Mouse (Mus musculus) intestine, embryonic 16.5 days (tissue): ENCODE measurements around the gene Phykpl. TPM values are rescaled to one million over a fixed set of nuclear protein-coding genes. Genes with fewer than 3 reads are reported as not detected.
A peak's percentile ranks its signal among the peaks of the same experiment; 100 is the strongest.

Experiments
- ATAC-seq: fragments of 200-750 bp; cut with Nextera tagmentation; 2 replicates; pipeline ENCODE4 v1.8.0; 2017; ENCODE audit warnings: moderate TSS enrichment, moderate library complexity
- H3K27ac ChIP-seq: fragments of 300-500 bp; sonication (generic); 2 replicates; pipeline ENCODE4 v1.5.1; 2014; ENCODE audit warnings: mild to moderate bottlenecking, low read length
- H3K27me3 ChIP-seq: fragments of 300-500 bp; sonication (generic); replicated peaks from 2 replicates; pipeline ENCODE4 v1.6.1; 2014; ENCODE audit warnings: low read length, control low read depth, mixed read lengths; ENCODE audit not compliant: control insufficient read depth, insufficient read depth
- H3K36me3 ChIP-seq: fragments of 300-500 bp; sonication (generic); 2 replicates; pipeline ENCODE4 v1.6.1; 2014; ENCODE audit warnings: low read length, control low read depth; ENCODE audit not compliant: control insufficient read depth, insufficient read depth
- H3K4me1 ChIP-seq: fragments of 300-500 bp; sonication (generic); 2 replicates; pipeline ENCODE4 v1.6.1; 2014; ENCODE audit warnings: low read length, control low read depth, mixed read lengths; ENCODE audit not compliant: control insufficient read depth, insufficient read depth
- H3K4me2 ChIP-seq: fragments of 300-500 bp; sonication (generic); 2 replicates; pipeline ENCODE4 v1.6.1; 2014; ENCODE audit warnings: low read depth, low read length, control low read depth
- H3K4me3 ChIP-seq: fragments of 300-500 bp; sonication (generic); 2 replicates; pipeline ENCODE4 v1.5.1; 2014; ENCODE audit warnings: mild to moderate bottlenecking, low read length
- H3K9ac ChIP-seq: fragments of 300-500 bp; sonication (generic); 2 replicates; pipeline ENCODE4 v1.6.1; 2014; ENCODE audit warnings: low read depth, low read length
- H3K9me3 ChIP-seq: fragments of 300-500 bp; sonication (generic); 2 replicates; pipeline ENCODE4 v1.6.1; 2016; ENCODE audit warnings: low read length, control low read depth; ENCODE audit not compliant: control insufficient read depth
- WGBS: fragments of 180-500 bp; shearing (Covaris S2); extraction: QIAGEN DNeasy Blood & Tissue Kit; methylation state at CpG from one replicate; pipeline ENCODE4 v1.1.7; 2014; 5-methylcytosine and 5-hydroxymethylcytosine counted together
- polyA plus RNA-seq: library from polyadenylated mRNA; unstranded; fragments of >200 nt; fragmentation: Nextera tagmentation; extraction: Ambion mirVana; gene quantifications from 2 replicates; pipeline ENCODE4 v1.2.1, GENCODE M21; 2015

Gene Phykpl
- polyA plus RNA-seq, 1 experiment from 2014 or later: 20.9 TPM

GRCm38 (mm10) chr11:51552091-51552490, 32.5 kb upstream of the Phykpl start:
- ATAC-seq: no peak
- peaks cover 8% of the 10 kb centered on the region for H3K4me1 ChIP-seq
- no peak overlapping the region for H3K4me3 ChIP-seq
- H3K36me3 ChIP-seq: no peaks in the 10 kb centered on the region
- H3K9me3 ChIP-seq: no peaks in the 10 kb centered on the region
- no peak overlapping the region for H3K9ac ChIP-seq
- no peaks in the 10 kb centered on the region for H3K27me3 ChIP-seq
- H3K27ac ChIP-seq: no peak overlapping the region
- no peak overlapping the region for H3K4me2 ChIP-seq
- 54% methylated on average over 3 of the region's 3 CpGs for WGBS

- no peak overlapping the region for H3K4me2 ChIP-seq
- H3K4me1 ChIP-seq: peaks cover 8% of the 10 kb centered on the region
- 69% methylated on average over 9 of the region's 10 CpGs for WGBS
- no peak overlapping the region for H3K4me3 ChIP-seq
- ATAC-seq: no peak
- H3K36me3 ChIP-seq: no peaks in the 10 kb centered on the region
- no peak overlapping the region for H3K27ac ChIP-seq
- no peaks in the 10 kb centered on the region for H3K9me3 ChIP-seq
- H3K9ac ChIP-seq: no peak overlapping the region
- no peaks in the 10 kb centered on the region for H3K27me3 ChIP-seq
Observed at GRCm38 (mm10) chr11:51554590-51554989, 30.0 kb upstream of the Phykpl start.

- 25% methylated on average over 2 of the region's 2 CpGs for WGBS
- ATAC-seq: no peak
Observed at GRCm38 (mm10) chr11:51555066-51555465, 29.5 kb upstream of the Phykpl start.

GRCm38 (mm10) chr11:51563276-51563675, 21.3 kb upstream of the Phykpl start:
- Histone ChIP-seq H3K4me1 (no peaks in the 10 kb centered on the region), H3K9ac (no peak overlapping the region), H3K4me3 (no peak overlapping the region), H3K9me3 (peaks cover 4% of the 10 kb centered on the region; the same call in 1 of the 2 replicates), H3K27me3 (no peaks in the 10 kb centered on the region), H3K36me3 (no peaks in the 10 kb centered on the region), H3K4me2 (no peak overlapping the region), H3K27ac (no peak overlapping the region)
- 88% methylated on average over 1 of the region's 1 CpGs for whole genome bisulfite sequencing
- no peak for ATAC-seq

More at GRCm38 (mm10) chr11:51555066-51555465, 29.5 kb upstream of the Phykpl start:
- no peaks in the 10 kb centered on the region for H3K36me3 ChIP-seq
- no peak overlapping the region for H3K4me3 ChIP-seq
- H3K9me3 ChIP-seq: no peaks in the 10 kb centered on the region
- peaks cover 8% of the 10 kb centered on the region for H3K4me1 ChIP-seq
- H3K9ac ChIP-seq: no peak overlapping the region
- no peak overlapping the region for H3K27ac ChIP-seq
- H3K27me3 ChIP-seq: no peaks in the 10 kb centered on the region
- H3K4me2 ChIP-seq: no peak overlapping the region

GRCm38 (mm10) chr11:51565062-51565461, 19.5 kb upstream of the Phykpl start:
- H3K4me2 ChIP-seq: no peak overlapping the region
- WGBS: 39% methylated on average over 3 of the region's 3 CpGs
- no peak overlapping the region for H3K27ac ChIP-seq
- H3K36me3 ChIP-seq: no peaks in the 10 kb centered on the region
- H3K4me1 ChIP-seq: no peaks in the 10 kb centered on the region
- H3K4me3 ChIP-seq: no peak overlapping the region
- no peak overlapping the region for H3K9ac ChIP-seq
- no peaks in the 10 kb centered on the region for H3K27me3 ChIP-seq
- peaks cover 4% of the 10 kb centered on the region; the same call in 1 of the 2 replicates for H3K9me3 ChIP-seq
- peak; percentile 44; the same call in 1 of the 2 replicates for ATAC-seq

GRCm38 (mm10) chr11:51565951-51566350, 18.6 kb upstream of the Phykpl start:
- peaks cover 4% of the 10 kb centered on the region; the same call in 1 of the 2 replicates for H3K9me3 ChIP-seq
- H3K36me3 ChIP-seq: no peaks in the 10 kb centered on the region
- H3K4me2 ChIP-seq: no peak overlapping the region
- ATAC-seq: no peak
- H3K27ac ChIP-seq: no peak overlapping the region
- no peak overlapping the region for H3K4me3 ChIP-seq
- H3K4me1 ChIP-seq: no peaks in the 10 kb centered on the region
- whole genome bisulfite sequencing: 92% methylated on average over 6 of the region's 6 CpGs
- H3K9ac ChIP-seq: no peak overlapping the region
- H3K27me3 ChIP-seq: no peaks in the 10 kb centered on the region

GRCm38 (mm10) chr11:51568801-51569200, 15.8 kb upstream of the Phykpl start:
- no peak for ATAC-seq
- Histone ChIP-seq H3K27ac (no peak overlapping the region), H3K4me3 (no peak overlapping the region), H3K4me2 (no peak overlapping the region), H3K9ac (no peak overlapping the region), H3K27me3 (no peaks in the 10 kb centered on the region), H3K36me3 (no peaks in the 10 kb centered on the region), H3K9me3 (peaks cover 4% of the 10 kb centered on the region; the same call in 1 of the 2 replicates), H3K4me1 (peaks cover 5% of the 10 kb centered on the region; the same call in 1 of the 2 replicates)
- WGBS: 89% methylated on average over 4 of the region's 4 CpGs

- 89% methylated on average over 4 of the region's 4 CpGs for WGBS
Observed at GRCm38 (mm10) chr11:51576454-51576853, 8.1 kb upstream of the Phykpl start.

GRCm38 (mm10) chr11:51577587-51577986, 7.0 kb upstream of the Phykpl start:
- ATAC-seq: no peak
- H3K4me1 ChIP-seq: peaks cover 2% of the 10 kb centered on the region; the same call in 1 of the 2 replicates
- no peaks in the 10 kb centered on the region for H3K9me3 ChIP-seq
- H3K4me2 ChIP-seq: no peak overlapping the region
- H3K27me3 ChIP-seq: no peaks in the 10 kb centered on the region
- H3K27ac ChIP-seq: no peak overlapping the region
- 81% methylated on average over 7 of the region's 7 CpGs for WGBS
- no peak overlapping the region for H3K9ac ChIP-seq
- no peaks in the 10 kb centered on the region for H3K36me3 ChIP-seq
- H3K4me3 ChIP-seq: no peak overlapping the region

More at GRCm38 (mm10) chr11:51576454-51576853, 8.1 kb upstream of the Phykpl start:
- no peak for ATAC-seq
- H3K4me3 ChIP-seq: no peak overlapping the region
- H3K9me3 ChIP-seq: no peaks in the 10 kb centered on the region
- H3K27ac ChIP-seq: no peak overlapping the region
- H3K4me2 ChIP-seq: no peak overlapping the region
- no peaks in the 10 kb centered on the region for H3K36me3 ChIP-seq
- H3K27me3 ChIP-seq: no peaks in the 10 kb centered on the region
- peaks cover 5% of the 10 kb centered on the region; the same call in 1 of the 2 replicates for H3K4me1 ChIP-seq
- H3K9ac ChIP-seq: no peak overlapping the region

- no peak overlapping the region for H3K27ac ChIP-seq
- 73% methylated on average over 4 of the region's 4 CpGs for WGBS
- no peaks in the 10 kb centered on the region for H3K27me3 ChIP-seq
- no peak overlapping the region for H3K4me3 ChIP-seq
- H3K4me1 ChIP-seq: peaks cover 11% of the 10 kb centered on the region
- H3K36me3 ChIP-seq: no peaks in the 10 kb centered on the region
- no peak overlapping the region for H3K4me2 ChIP-seq
- no peak overlapping the region for H3K9ac ChIP-seq
- no peak for ATAC-seq
- H3K9me3 ChIP-seq: no peaks in the 10 kb centered on the region
Observed at GRCm38 (mm10) chr11:51579024-51579423, 5.5 kb upstream of the Phykpl start.
